Mouse (Mus musculus): ENCODE measurements at regions not wholly inside any gene's neighbourhood (a gene's known extent, or its start where the extent isn't known, plus 50 kb on each side); places are given as distances from the start of the nearest gene placed in this dataset.

GRCm38 (mm10) chr5:133656837-133657236 lies 442.7 kb upstream of the Castor2 start:
- H3K27me3 ChIP-seq (replicated peaks), result no peaks in the 10 kb centered on the region
- no peak overlapping the region for H3K4me2 ChIP-seq (ENCODE audit: insufficient read depth, low read depth, poor library complexity, severe bottlenecking)
- in situ Hi-C loops (cut with MboI; ENCODE audit: low pct_ligation_motif_present, low pct_unique_long_range_greater_than_20kb, low sequenced_read_pairs) (no loop called here), dilution Hi-C loops (cut with MboI; ENCODE audit: extremely low pct_ligation_motif_present, extremely low pct_unique_long_range_greater_than_20kb, low sequenced_read_pairs) (no loop called here)
- H3K36me3 ChIP-seq (replicated peaks in 1 of 2; ENCODE audit: control insufficient read depth in 1 of 2, insufficient read depth in 1 of 2, low read length in 1 of 2), result no peaks in the 10 kb centered on the region
- H3K27ac ChIP-seq (ENCODE audit: insufficient read depth, low read depth), result no peak overlapping the region
- no peak overlapping the region for H3K9ac ChIP-seq (ENCODE audit: insufficient read depth, low read depth)
- no peak overlapping the region for H3K4me3 ChIP-seq (replicated peaks in 1 of 3; ENCODE audit: low read depth in 2 of 3, low read length in 2 of 3, poor library complexity in 1 of 3)
- TF ChIP-seq ZC3H11A (IDR thresholded peaks at IDR 0.05; ENCODE audit: low read depth, low read length) (no peak), SIN3A (IDR thresholded peaks at IDR 0.05; ENCODE audit: low read length) (no peak), CTCF (conservative IDR thresholded peaks at IDR 0.05 in 1 of 2, IDR thresholded peaks at IDR 0.05 in 1 of 2; ENCODE audit: low read depth in 2 of 2, low read length in 2 of 2) (no peak), ELF1 (IDR thresholded peaks at IDR 0.05; ENCODE audit: low read depth, low read length) (no peak), MXI1 (IDR thresholded peaks at IDR 0.05; ENCODE audit: low read depth, low read length) (no peak), UBTF (IDR thresholded peaks at IDR 0.05; ENCODE audit: low read depth, low read length) (no peak), ZMIZ1 (IDR thresholded peaks at IDR 0.05; ENCODE audit: low read depth, low read length) (no peak), GABPA (IDR thresholded peaks at IDR 0.05; ENCODE audit: insufficient replicate concordance, low read depth, low read length) (no peak), JUND (conservative IDR thresholded peaks at IDR 0.05; ENCODE audit: low read depth, low read length) (no peak), MAFK (IDR thresholded peaks at IDR 0.05; ENCODE audit: insufficient replicate concordance, low read length) (no peak), POLR2A (IDR thresholded peaks at IDR 0.05; ENCODE audit: low read depth, low read length) (no peak)
- H3K9me3 ChIP-seq (replicated peaks; ENCODE audit: low read length), result peaks cover 66% of the 10 kb centered on the region
- DNase-seq (ENCODE audit: extremely low read depth), result no peak
- H3K79me2 ChIP-seq (replicated peaks; ENCODE audit: control insufficient read depth, extremely low read depth, insufficient read depth, poor library complexity, severe bottlenecking), result no peaks in the 10 kb centered on the region
- H3K4me1 ChIP-seq (ENCODE audit: control insufficient read depth in 1 of 2, insufficient read depth in 2 of 2), result no peaks in the 10 kb centered on the region

GRCm38 (mm10) chr5:133653431-133653830 lies 446.1 kb upstream of the Castor2 start:
- H3K4me2 ChIP-seq (ENCODE audit: insufficient read depth, low read depth, poor library complexity, severe bottlenecking), result no peak overlapping the region
- peaks cover 69% of the 10 kb centered on the region for H3K9me3 ChIP-seq (replicated peaks; ENCODE audit: low read length)
- in situ Hi-C loops (cut with MboI; ENCODE audit: low pct_ligation_motif_present, low pct_unique_long_range_greater_than_20kb, low sequenced_read_pairs) (no loop called here), dilution Hi-C loops (cut with MboI; ENCODE audit: extremely low pct_ligation_motif_present, extremely low pct_unique_long_range_greater_than_20kb, low sequenced_read_pairs) (no loop called here)
- H3K79me2 ChIP-seq (replicated peaks; ENCODE audit: control insufficient read depth, extremely low read depth, insufficient read depth, poor library complexity, severe bottlenecking), result no peaks in the 10 kb centered on the region
- H3K27ac ChIP-seq (ENCODE audit: insufficient read depth, low read depth), result no peak overlapping the region
- no peaks in the 10 kb centered on the region for H3K4me1 ChIP-seq (ENCODE audit: control insufficient read depth in 1 of 2, insufficient read depth in 2 of 2)
- H3K36me3 ChIP-seq (replicated peaks in 1 of 2; ENCODE audit: control insufficient read depth in 1 of 2, insufficient read depth in 1 of 2, low read length in 1 of 2), result no peaks in the 10 kb centered on the region
- no peak for TF ChIP-seq E2F4 (IDR thresholded peaks at IDR 0.05; ENCODE audit: insufficient replicate concordance, low read depth, low read length)
- no peaks in the 10 kb centered on the region for H3K27me3 ChIP-seq (replicated peaks)
- H3K4me3 ChIP-seq (replicated peaks in 1 of 3; ENCODE audit: low read depth in 2 of 3, low read length in 2 of 3, poor library complexity in 1 of 3), result no peak overlapping the region
- DNase-seq (ENCODE audit: extremely low read depth), result no peak
- H3K9ac ChIP-seq (ENCODE audit: insufficient read depth, low read depth), result no peak overlapping the region

GRCm38 (mm10) chr5:133650246-133650645 lies 449.3 kb upstream of the Castor2 start:
- no peak overlapping the region for H3K27ac ChIP-seq (ENCODE audit: insufficient read depth, low read depth)
- in situ Hi-C loops (cut with MboI; ENCODE audit: low pct_ligation_motif_present, low pct_unique_long_range_greater_than_20kb, low sequenced_read_pairs) (no loop called here), dilution Hi-C loops (cut with MboI; ENCODE audit: extremely low pct_ligation_motif_present, extremely low pct_unique_long_range_greater_than_20kb, low sequenced_read_pairs) (no loop called here)
- no peaks in the 10 kb centered on the region for H3K36me3 ChIP-seq (replicated peaks in 1 of 2; ENCODE audit: control insufficient read depth in 1 of 2, insufficient read depth in 1 of 2, low read length in 1 of 2)
- H3K9ac ChIP-seq (ENCODE audit: insufficient read depth, low read depth), result no peak overlapping the region
- DNase-seq (ENCODE audit: extremely low read depth), result no peak
- H3K4me3 ChIP-seq (replicated peaks in 1 of 3; ENCODE audit: low read depth in 2 of 3, low read length in 2 of 3, poor library complexity in 1 of 3), result no peak overlapping the region
- H3K4me1 ChIP-seq (ENCODE audit: control insufficient read depth in 1 of 2, insufficient read depth in 2 of 2), result no peaks in the 10 kb centered on the region
- H3K79me2 ChIP-seq (replicated peaks; ENCODE audit: control insufficient read depth, extremely low read depth, insufficient read depth, poor library complexity, severe bottlenecking), result no peaks in the 10 kb centered on the region
- H3K9me3 ChIP-seq (replicated peaks; ENCODE audit: low read length), result peaks cover 72% of the 10 kb centered on the region
- H3K4me2 ChIP-seq (ENCODE audit: insufficient read depth, low read depth, poor library complexity, severe bottlenecking), result no peak overlapping the region
- H3K27me3 ChIP-seq (replicated peaks), result no peaks in the 10 kb centered on the region
- TF ChIP-seq RAD21 (IDR thresholded peaks at IDR 0.05; ENCODE audit: low read depth, low read length), result no peak

All from CH12.LX (cell line).